Mouse (Mus musculus) midbrain, postnatal 0 days (tissue): Measurements from ENCODE around the gene Fchsd2. TPM values are rescaled to one million over a fixed set of nuclear protein-coding genes. Genes with fewer than 3 reads are reported as not detected.
"Not testable (repeated sequence)": the region's sequence is repeated elsewhere in the genome, so short reads cannot be mapped to it uniquely, and the experiment has no call there.

Experiments
- ATAC-seq: fragments of 200-750 bp; cut with Nextera tagmentation; 2 replicates; pipeline ENCODE4 v1.8.0; 2017; ENCODE audit warnings: moderate number of reproducible peaks, mild to moderate bottlenecking, moderate TSS enrichment, moderate library complexity; ENCODE audit not compliant: low FRiP score
- DNase-seq: peaks from one replicate; pipeline ENCODE4 v3.0.0-alpha.2; 2015; ENCODE audit warnings: low spot score
- H3K27ac ChIP-seq: fragments of 300-500 bp; sonication (generic); 2 replicates; pipeline ENCODE4 v1.5.1; 2014; ENCODE audit warnings: low read depth, mild to moderate bottlenecking, low read length, mixed read lengths
- H3K27me3 ChIP-seq: fragments of 300-500 bp; sonication (generic); 2 replicates; pipeline ENCODE4 v1.6.1; 2014; ENCODE audit warnings: low read length, control low read depth, mixed read lengths; ENCODE audit not compliant: insufficient read depth
- H3K36me3 ChIP-seq: fragments of 300-500 bp; sonication (generic); 2 replicates; pipeline ENCODE4 v1.6.1; 2014; ENCODE audit warnings: low read length, control low read depth, mixed read lengths; ENCODE audit not compliant: insufficient read depth
- H3K4me1 ChIP-seq: fragments of 300-500 bp; sonication (generic); 2 replicates; pipeline ENCODE4 v1.6.1; 2014; ENCODE audit warnings: mild to moderate bottlenecking, control low read depth, antibody characterized with exemption, low read length, mixed read lengths; ENCODE audit not compliant: insufficient read depth
- H3K4me2 ChIP-seq: fragments of 300-500 bp; sonication (generic); 2 replicates; pipeline ENCODE4 v1.6.1; 2014; ENCODE audit warnings: low read depth, mild to moderate bottlenecking, low read length, mixed read lengths; ENCODE audit not compliant: poor library complexity, severe bottlenecking
- H3K4me3 ChIP-seq: fragments of 300-500 bp; sonication (generic); 2 replicates; pipeline ENCODE4 v1.5.1; 2014; ENCODE audit warnings: low read depth, mild to moderate bottlenecking, low read length, moderate library complexity
- H3K9ac ChIP-seq: fragments of 300-500 bp; sonication (generic); replicated peaks from 2 replicates; pipeline ENCODE4 v1.6.1; 2014; ENCODE audit warnings: mild to moderate bottlenecking, low read length, moderate library complexity, mixed read lengths; ENCODE audit not compliant: poor library complexity, severe bottlenecking
- H3K9me3 ChIP-seq: fragments of 300-500 bp; sonication (generic); 2 replicates; pipeline ENCODE4 v1.6.1; 2016; ENCODE audit warnings: low read length, control low read depth
- CTCF ChIP-seq: IDR thresholded peaks from 2 replicates; pipeline ENCODE4 v1.5.1; 2016; ENCODE audit warnings: antibody characterized with exemption, mild to moderate bottlenecking
- WGBS: fragments of 180-500 bp; shearing (Covaris S2); extraction: QIAGEN DNeasy Blood & Tissue Kit; methylation state at CpG from one replicate; pipeline ENCODE4 v1.1.7; 2014; 5-methylcytosine and 5-hydroxymethylcytosine counted together
- polyA plus RNA-seq: library from polyadenylated mRNA; unstranded; fragments of >200 nt; fragmentation: Nextera tagmentation; extraction: Ambion mirVana; gene quantifications from 2 replicates; pipeline ENCODE4 v1.2.1, GENCODE M21; 2015
- total RNA-seq: library from RNA; depleted of rRNA; stranded (reverse); fragments of >200 nt; gene quantifications from 2 replicates; pipeline ENCODE4 v1.2.3, GENCODE M21; 2014

Fchsd2 gene
- total and polyA plus RNA-seq, 2 experiments from 2014 or later: 39.2 to 55.7 TPM

DNA sequence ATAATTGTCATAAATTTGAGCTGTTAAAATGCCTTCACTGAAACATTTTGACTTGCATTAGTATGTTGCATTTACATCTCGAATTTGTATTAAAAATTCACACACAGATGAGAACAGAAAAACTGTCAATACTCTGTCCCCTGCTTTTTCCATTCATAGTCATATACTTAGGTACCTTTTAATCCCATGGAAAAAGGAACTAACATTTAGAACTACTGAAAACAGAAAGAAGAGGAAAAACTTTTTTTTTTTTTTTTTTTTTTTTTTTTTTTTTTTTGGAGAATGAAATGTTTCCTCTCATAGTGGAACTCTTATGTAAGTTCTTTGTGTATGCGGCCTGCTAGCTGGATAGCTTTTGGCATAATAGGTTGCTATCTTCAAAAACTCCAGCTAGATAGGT, 51.6 kb downstream of the Fchsd2 start:
- DNase-seq: no peak
- Histone ChIP-seq H3K27ac (no peak overlapping the region), H3K27me3 (no peaks in the 10 kb centered on the region), H3K9ac (no peak overlapping the region), H3K4me3 (no peak overlapping the region), H3K4me2 (no peak overlapping the region), H3K36me3 (no peaks in the 10 kb centered on the region), H3K9me3 (no peaks in the 10 kb centered on the region), H3K4me1 (no peaks in the 10 kb centered on the region)
- 93% methylated on average over 2 of the region's 2 CpGs for WGBS
- TF ChIP-seq CTCF: no peak
- ATAC-seq: no peak

GRCm38 (mm10) chr7:101149039-101149438, 56.4 kb downstream of the Fchsd2 start:
- WGBS: 72% methylated on average over 3 of the region's 3 CpGs
- Histone ChIP-seq H3K9ac (no peak overlapping the region), H3K27me3 (no peaks in the 10 kb centered on the region), H3K4me3 (no peak overlapping the region), H3K9me3 (no peaks in the 10 kb centered on the region), H3K4me2 (no peak overlapping the region), H3K36me3 (no peaks in the 10 kb centered on the region), H3K4me1 (no peaks in the 10 kb centered on the region), H3K27ac (no peak overlapping the region)
- DNase-seq: no peak
- no peak for ATAC-seq
- no peak for TF ChIP-seq CTCF

- not testable (repeated sequence) for DNase-seq, H3K9me3 ChIP-seq, H3K9ac ChIP-seq, H3K27me3 ChIP-seq, ATAC-seq, H3K27ac ChIP-seq, H3K4me3 ChIP-seq, H3K4me2 ChIP-seq, H3K36me3 ChIP-seq, H3K4me1 ChIP-seq
- WGBS: 96% methylated on average over 15 of the region's 15 CpGs
These were observed 62.2 kb downstream of the Fchsd2 start for GRCm38 (mm10) chr7:101154883-101155282.

DNA sequence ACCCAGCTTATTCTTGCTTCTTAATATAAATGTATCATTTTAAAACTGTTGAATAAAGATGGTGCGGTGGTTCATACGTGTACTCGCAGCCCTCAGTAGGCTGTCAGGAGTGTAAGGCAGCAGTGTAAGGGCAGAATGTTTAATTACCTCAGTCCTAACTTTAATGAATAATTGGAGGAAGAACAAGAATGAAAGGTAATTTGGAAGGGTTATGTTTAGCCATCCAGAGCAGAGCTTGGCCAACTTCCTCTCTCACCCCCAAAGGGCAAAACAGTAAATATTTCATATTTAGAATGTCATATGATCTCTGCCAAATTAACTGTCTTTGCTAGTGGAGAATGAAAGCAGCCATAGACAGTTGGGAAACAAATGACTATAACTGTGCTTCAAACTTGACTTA, 62.6 kb downstream of the Fchsd2 start:
- Histone ChIP-seq H3K27me3 (no peaks in the 10 kb centered on the region), H3K4me1 (no peaks in the 10 kb centered on the region), H3K27ac (no peak overlapping the region), H3K4me2 (no peak overlapping the region), H3K36me3 (no peaks in the 10 kb centered on the region), H3K4me3 (no peak overlapping the region), H3K9ac (no peak overlapping the region), H3K9me3 (no peaks in the 10 kb centered on the region)
- DNase-seq (no peak), ATAC-seq (no peak)
- no peak for TF ChIP-seq CTCF
- WGBS: 80% methylated on average over 3 of the region's 3 CpGs

DNA sequence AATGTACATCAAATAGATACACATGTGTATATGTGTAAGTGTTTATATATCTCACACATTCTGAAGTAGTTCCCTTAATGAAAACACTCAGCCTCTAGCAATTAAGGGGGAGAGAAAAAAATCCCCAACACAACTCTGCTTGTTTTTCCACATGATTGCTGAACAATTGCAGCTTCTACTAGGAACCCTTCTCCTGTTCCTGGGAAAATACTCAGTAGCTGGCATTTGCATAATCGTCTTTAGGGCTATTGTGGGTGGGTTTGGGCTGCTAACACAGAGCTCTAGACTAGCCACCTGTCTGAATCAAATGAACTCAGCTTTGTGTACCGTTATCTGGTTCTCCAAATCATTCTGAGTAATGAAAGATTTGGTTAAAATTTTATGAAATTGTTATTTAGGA, 67.6 kb downstream of the Fchsd2 start:
- Histone ChIP-seq H3K9ac (no peak overlapping the region), H3K36me3 (no peaks in the 10 kb centered on the region), H3K4me1 (no peaks in the 10 kb centered on the region), H3K27ac (no peak overlapping the region), H3K4me3 (no peak overlapping the region), H3K27me3 (no peaks in the 10 kb centered on the region), H3K9me3 (no peaks in the 10 kb centered on the region), H3K4me2 (no peak overlapping the region)
- TF ChIP-seq CTCF: no peak
- DNase-seq (peak; percentile 42), ATAC-seq (no peak)
- 9% methylated on average over 2 of the region's 2 CpGs for WGBS

DNA sequence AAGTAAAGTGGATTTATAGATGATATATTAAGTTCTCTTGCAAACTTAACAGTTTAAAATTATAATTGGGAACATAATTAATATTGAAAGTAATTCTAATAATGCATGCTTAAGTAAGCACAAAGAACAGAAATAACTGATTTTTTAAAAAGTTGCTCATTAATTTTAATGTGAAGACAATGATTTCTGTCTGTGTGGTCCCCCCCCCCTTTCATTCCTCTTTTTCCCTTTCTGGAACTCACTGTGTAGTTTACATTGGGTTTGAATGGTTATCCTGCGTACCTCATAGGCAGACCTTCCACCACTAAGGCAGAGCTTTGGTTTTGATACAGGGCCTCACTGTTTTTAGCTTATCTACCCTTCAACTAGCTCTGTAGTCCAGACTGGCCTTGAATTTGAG, 70.1 kb downstream of the Fchsd2 start:
- ATAC-seq (no peak), DNase-seq (no peak)
- Histone ChIP-seq H3K4me2 (no peak overlapping the region), H3K9me3 (no peaks in the 10 kb centered on the region), H3K9ac (no peak overlapping the region), H3K27ac (no peak overlapping the region), H3K4me3 (no peak overlapping the region), H3K36me3 (no peaks in the 10 kb centered on the region), H3K27me3 (no peaks in the 10 kb centered on the region), H3K4me1 (no peaks in the 10 kb centered on the region)
- WGBS: 93% methylated on average over 1 of the region's 1 CpGs
- no peak for TF ChIP-seq CTCF
